Mouse (Mus musculus): Measurements from ENCODE around the gene 4930404H24Rik. TPM values are rescaled to one million over a fixed set of nuclear protein-coding genes. Genes with fewer than 3 reads are reported as not detected.
A peak's percentile ranks its signal among the peaks of the same experiment; 100 is the strongest.

4930404H24Rik gene
- total and polyA plus RNA-seq, 2 experiments from 2014 or later, result not detected

- under 1% methylated on average over 8 of the region's 8 CpGs for WGBS
- no peaks in the 10 kb centered on the region for H3K9me3 ChIP-seq (ENCODE audit: low read length)
- peak overlapping the region; percentile 94 for H3K27ac ChIP-seq (ENCODE audit: low read depth, low read length)
- peak; percentile 84 for TF ChIP-seq CTCF (IDR thresholded peaks at IDR 0.05)
- peak overlapping the region; percentile 93 for H3K4me2 ChIP-seq (ENCODE audit: low read depth, low read length, poor library complexity, severe bottlenecking)
- peaks cover 19% of the 10 kb centered on the region for H3K4me1 ChIP-seq (ENCODE audit: insufficient read depth, low read length)
- peak overlapping the region; percentile 90 for H3K4me3 ChIP-seq (ENCODE audit: low read depth, low read length)
- H3K9ac ChIP-seq (replicated peaks; ENCODE audit: low read length, poor library complexity, severe bottlenecking), result peak overlapping the region; percentile 94
- no peaks in the 10 kb centered on the region for H3K36me3 ChIP-seq (ENCODE audit: insufficient read depth, low read length)
- ATAC-seq (ENCODE audit: low FRiP score), result no peak
- no peaks in the 10 kb centered on the region for H3K27me3 ChIP-seq (ENCODE audit: insufficient read depth, low read length)
- peak; percentile 89 for DNase-seq (ENCODE audit: low spot score)
Measured at GRCm38 (mm10) chr2:153446017-153446408, 46.6 kb upstream of the 4930404H24Rik start.

- Histone ChIP-seq H3K4me1 (ENCODE audit: insufficient read depth, low read length) (peaks cover 14% of the 10 kb centered on the region), H3K9me3 (ENCODE audit: low read length) (no peaks in the 10 kb centered on the region), H3K27me3 (ENCODE audit: insufficient read depth, low read length) (no peaks in the 10 kb centered on the region), H3K4me3 (ENCODE audit: low read depth, low read length) (no peak overlapping the region), H3K4me2 (ENCODE audit: low read depth, low read length, poor library complexity, severe bottlenecking) (peak overlapping the region; percentile 93), H3K27ac (ENCODE audit: low read depth, low read length) (peak overlapping the region; percentile 94; the same call in 1 of the 2 replicates), H3K9ac (replicated peaks; ENCODE audit: low read length, poor library complexity, severe bottlenecking) (no peak overlapping the region), H3K36me3 (ENCODE audit: insufficient read depth, low read length) (no peaks in the 10 kb centered on the region)
- DNase-seq (ENCODE audit: low spot score) (no peak), ATAC-seq (ENCODE audit: low FRiP score) (no peak)
- TF ChIP-seq CTCF (IDR thresholded peaks at IDR 0.05), result no peak
- WGBS, result 24% methylated on average over 4 of the region's 4 CpGs
Measured at GRCm38 (mm10) chr2:153446476-153446875, 46.1 kb upstream of the 4930404H24Rik start.

- no peak overlapping the region for H3K9ac ChIP-seq (replicated peaks; ENCODE audit: low read length, poor library complexity, severe bottlenecking)
- H3K4me3 ChIP-seq (ENCODE audit: low read depth, low read length), result no peak overlapping the region
- ATAC-seq (ENCODE audit: low FRiP score), result no peak
- H3K36me3 ChIP-seq (ENCODE audit: insufficient read depth, low read length), result no peaks in the 10 kb centered on the region
- no peak for TF ChIP-seq CTCF (IDR thresholded peaks at IDR 0.05)
- H3K27ac ChIP-seq (ENCODE audit: low read depth, low read length), result no peak overlapping the region
- no peaks in the 10 kb centered on the region for H3K9me3 ChIP-seq (ENCODE audit: low read length)
- WGBS, result 92% methylated on average over 3 of the region's 3 CpGs
- H3K4me2 ChIP-seq (ENCODE audit: low read depth, low read length, poor library complexity, severe bottlenecking), result no peak overlapping the region
- no peak for DNase-seq (ENCODE audit: low spot score)
- H3K4me1 ChIP-seq (ENCODE audit: insufficient read depth, low read length), result peaks cover 2% of the 10 kb centered on the region
- no peaks in the 10 kb centered on the region for H3K27me3 ChIP-seq (ENCODE audit: insufficient read depth, low read length)
Measured at GRCm38 (mm10) chr2:153447719-153448118, 44.9 kb upstream of the 4930404H24Rik start.

GRCm38 (mm10) chr2:153448519-153448918, 44.1 kb upstream of the 4930404H24Rik start:
- 87% methylated on average over 6 of the region's 6 CpGs for WGBS

GRCm38 (mm10) chr2:153453961-153454759, 38.4 kb upstream of the 4930404H24Rik start:
- no peaks in the 10 kb centered on the region for H3K27me3 ChIP-seq (ENCODE audit: insufficient read depth, low read length)
- H3K36me3 ChIP-seq (ENCODE audit: insufficient read depth, low read length), result no peaks in the 10 kb centered on the region
- no peaks in the 10 kb centered on the region for H3K4me1 ChIP-seq (ENCODE audit: insufficient read depth, low read length)
- no peaks in the 10 kb centered on the region for H3K9me3 ChIP-seq (ENCODE audit: low read length)
- DNase-seq (ENCODE audit: low spot score), result peak; percentile 55
- ATAC-seq (ENCODE audit: low FRiP score), result no peak
- H3K27ac ChIP-seq (ENCODE audit: low read depth, low read length), result no peak overlapping the region; the same call in 1 of the 2 replicates
- H3K4me2 ChIP-seq (ENCODE audit: low read depth, low read length, poor library complexity, severe bottlenecking), result no peak overlapping the region
- H3K4me3 ChIP-seq (ENCODE audit: low read depth, low read length), result no peak overlapping the region
- 76% methylated on average over 12 of the region's 12 CpGs for WGBS
- no peak for TF ChIP-seq CTCF (IDR thresholded peaks at IDR 0.05)
- H3K9ac ChIP-seq (replicated peaks; ENCODE audit: low read length, poor library complexity, severe bottlenecking), result no peak overlapping the region

More at GRCm38 (mm10) chr2:153448519-153448918, 44.1 kb upstream of the 4930404H24Rik start:
- ATAC-seq (ENCODE audit: low FRiP score), result no peak
- Histone ChIP-seq H3K4me1 (ENCODE audit: insufficient read depth, low read length) (no peaks in the 10 kb centered on the region), H3K9ac (replicated peaks; ENCODE audit: low read length, poor library complexity, severe bottlenecking) (no peak overlapping the region), H3K9me3 (ENCODE audit: low read length) (no peaks in the 10 kb centered on the region), H3K36me3 (ENCODE audit: insufficient read depth, low read length) (no peaks in the 10 kb centered on the region), H3K4me3 (ENCODE audit: low read depth, low read length) (no peak overlapping the region), H3K27me3 (ENCODE audit: insufficient read depth, low read length) (no peaks in the 10 kb centered on the region), H3K27ac (ENCODE audit: low read depth, low read length) (no peak overlapping the region), H3K4me2 (ENCODE audit: low read depth, low read length, poor library complexity, severe bottlenecking) (no peak overlapping the region)
- DNase-seq (ENCODE audit: low spot score), result no peak
- TF ChIP-seq CTCF (IDR thresholded peaks at IDR 0.05), result no peak

GRCm38 (mm10) chr2:153454841-153455506, 37.6 kb upstream of the 4930404H24Rik start:
- H3K4me2 ChIP-seq (ENCODE audit: low read depth, low read length, poor library complexity, severe bottlenecking), result no peak overlapping the region
- no peaks in the 10 kb centered on the region for H3K4me1 ChIP-seq (ENCODE audit: insufficient read depth, low read length)
- no peaks in the 10 kb centered on the region; the same call in 1 of the 2 replicates for H3K36me3 ChIP-seq (ENCODE audit: insufficient read depth, low read length)
- H3K9ac ChIP-seq (replicated peaks; ENCODE audit: low read length, poor library complexity, severe bottlenecking), result no peak overlapping the region
- DNase-seq (ENCODE audit: low spot score) (no peak), ATAC-seq (ENCODE audit: low FRiP score) (no peak)
- TF ChIP-seq CTCF (IDR thresholded peaks at IDR 0.05), result no peak
- no peak overlapping the region for H3K4me3 ChIP-seq (ENCODE audit: low read depth, low read length)
- H3K27me3 ChIP-seq (ENCODE audit: insufficient read depth, low read length), result no peaks in the 10 kb centered on the region
- WGBS, result 63% methylated on average over 9 of the region's 9 CpGs
- no peak overlapping the region for H3K27ac ChIP-seq (ENCODE audit: low read depth, low read length)
- no peaks in the 10 kb centered on the region for H3K9me3 ChIP-seq (ENCODE audit: low read length)
